Mouse (Mus musculus) retina, adult 2 months (tissue): ENCODE results near the gene Ccdc85c.

ENCODE experiments used
- DNase-seq: peaks from one replicate; pipeline ENCODE4 v3.0.0-alpha.2; 2012; ENCODE audit warnings: low read depth, low spot score

Gene Ccdc85c

GRCm38 (mm10) chr12:108269699-108270098 lies 5.5 kb downstream of the Ccdc85c start:
- DNase-seq: no peak

- no peak for DNase-seq
Measured at GRCm38 (mm10) chr12:108268970-108269369, 6.3 kb downstream of the Ccdc85c start.

- no peak for DNase-seq
Measured at GRCm38 (mm10) chr12:108267653-108268052, 7.6 kb downstream of the Ccdc85c start.

GRCm38 (mm10) chr12:108265831-108266619 lies 9.2 kb downstream of the Ccdc85c start:
- DNase-seq: no peak

GRCm38 (mm10) chr12:108264918-108265317 lies 10.3 kb downstream of the Ccdc85c start:
- DNase-seq: no peak

- DNase-seq: no peak
Measured at GRCm38 (mm10) chr12:108260950-108261349, 14.3 kb downstream of the Ccdc85c start.

- no peak for DNase-seq
Measured at GRCm38 (mm10) chr12:108259322-108260049, 15.7 kb downstream of the Ccdc85c start.

GRCm38 (mm10) chr12:108256734-108257133 lies 18.5 kb downstream of the Ccdc85c start:
- no peak for DNase-seq

- no peak for DNase-seq
Measured at GRCm38 (mm10) chr12:108255960-108256359, 19.3 kb downstream of the Ccdc85c start.

- no peak for DNase-seq
Measured at GRCm38 (mm10) chr12:108255511-108255919, 19.7 kb downstream of the Ccdc85c start.

- DNase-seq: no peak
Measured at GRCm38 (mm10) chr12:108253042-108253441, 22.2 kb downstream of the Ccdc85c start.

GRCm38 (mm10) chr12:108251825-108252542 lies 23.2 kb downstream of the Ccdc85c start:
- DNase-seq: no peak

- DNase-seq: no peak
Measured at GRCm38 (mm10) chr12:108251034-108251792, 24.0 kb downstream of the Ccdc85c start.

- DNase-seq: no peak
Measured at GRCm38 (mm10) chr12:108249522-108249921, 25.7 kb downstream of the Ccdc85c start.

GRCm38 (mm10) chr12:108249019-108249418 lies 26.2 kb downstream of the Ccdc85c start:
- DNase-seq: no peak

- no peak for DNase-seq
Measured at GRCm38 (mm10) chr12:108246759-108247500, 28.3 kb downstream of the Ccdc85c start.

- DNase-seq: no peak
Measured at GRCm38 (mm10) chr12:108245579-108245978, 29.6 kb downstream of the Ccdc85c start.

GRCm38 (mm10) chr12:108244778-108245177 lies 30.4 kb downstream of the Ccdc85c start:
- no peak for DNase-seq

- no peak for DNase-seq
Measured at GRCm38 (mm10) chr12:108242243-108242745, 32.9 kb downstream of the Ccdc85c start.

GRCm38 (mm10) chr12:108241626-108242025 lies 33.6 kb downstream of the Ccdc85c start:
- DNase-seq: no peak
